Mouse (Mus musculus): ENCODE data around the gene Pde1c. TPM values are rescaled to one million over a fixed set of nuclear protein-coding genes. Genes with fewer than 3 reads are reported as not detected.
A peak's percentile ranks its signal among the peaks of the same experiment; 100 is the strongest.

Gene Pde1c
- polyA plus RNA-seq, 1 experiment from 2014 or later: 3.5 TPM

GRCm38 (mm10) chr6:56098427-56098826 is 470.5 kb downstream of the Pde1c start:
- Histone ChIP-seq H3K9me3 (peaks cover 6% of the 10 kb centered on the region; the same call in 1 of the 2 replicates), H3K4me3 (no peak overlapping the region), H3K36me3 (0 out of 2 replicates have a peak, but pooled peaks cover 4% of the 10 kb centered on the region), H3K27ac (no peak overlapping the region), H3K4me1 (replicated peaks) (no peaks in the 10 kb centered on the region), H3K27me3 (ENCODE audit: insufficient read depth, poor library complexity, severe bottlenecking) (no peaks in the 10 kb centered on the region)
- 85% methylated on average over 5 of the region's 5 CpGs for WGBS
- no peak for DNase-seq (ENCODE audit: low spot score)

GRCm38 (mm10) chr6:56076378-56076805 is 492.5 kb downstream of the Pde1c start:
- no peaks in the 10 kb centered on the region for H3K9me3 ChIP-seq
- H3K27me3 ChIP-seq (ENCODE audit: insufficient read depth, poor library complexity, severe bottlenecking): no peaks in the 10 kb centered on the region
- no peak overlapping the region for H3K4me3 ChIP-seq
- 22% methylated on average over 4 of the region's 4 CpGs for WGBS
- peak; percentile 5 for DNase-seq (ENCODE audit: low spot score)
- no peaks in the 10 kb centered on the region for H3K36me3 ChIP-seq
- H3K4me1 ChIP-seq (replicated peaks): no peaks in the 10 kb centered on the region
- H3K27ac ChIP-seq: no peak overlapping the region

DNA sequence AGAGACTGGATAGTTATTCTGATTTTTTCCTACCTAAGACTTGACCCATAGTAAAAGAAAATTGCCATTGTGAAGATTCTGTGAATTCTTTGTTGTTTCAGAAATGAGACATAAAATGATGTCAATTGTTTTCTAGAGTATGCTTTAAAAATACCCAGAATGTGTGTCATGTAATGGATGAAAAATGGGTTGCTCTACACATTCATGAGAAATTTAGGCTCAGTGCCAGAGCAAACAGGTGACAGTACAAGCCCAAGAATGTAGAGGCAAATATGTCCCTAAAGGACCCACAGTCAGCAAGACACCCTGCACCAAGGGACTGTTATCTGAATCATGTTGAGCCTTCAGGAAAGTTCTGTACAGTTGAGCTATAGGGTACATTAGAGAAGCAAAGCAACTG is 500.4 kb downstream of the Pde1c start:
- Histone ChIP-seq H3K4me3 (no peak overlapping the region), H3K27me3 (ENCODE audit: insufficient read depth, poor library complexity, severe bottlenecking) (no peaks in the 10 kb centered on the region), H3K27ac (no peak overlapping the region), H3K9me3 (no peaks in the 10 kb centered on the region), H3K4me1 (replicated peaks) (no peaks in the 10 kb centered on the region), H3K36me3 (no peaks in the 10 kb centered on the region)
- DNase-seq (ENCODE audit: low spot score): no peak

DNA sequence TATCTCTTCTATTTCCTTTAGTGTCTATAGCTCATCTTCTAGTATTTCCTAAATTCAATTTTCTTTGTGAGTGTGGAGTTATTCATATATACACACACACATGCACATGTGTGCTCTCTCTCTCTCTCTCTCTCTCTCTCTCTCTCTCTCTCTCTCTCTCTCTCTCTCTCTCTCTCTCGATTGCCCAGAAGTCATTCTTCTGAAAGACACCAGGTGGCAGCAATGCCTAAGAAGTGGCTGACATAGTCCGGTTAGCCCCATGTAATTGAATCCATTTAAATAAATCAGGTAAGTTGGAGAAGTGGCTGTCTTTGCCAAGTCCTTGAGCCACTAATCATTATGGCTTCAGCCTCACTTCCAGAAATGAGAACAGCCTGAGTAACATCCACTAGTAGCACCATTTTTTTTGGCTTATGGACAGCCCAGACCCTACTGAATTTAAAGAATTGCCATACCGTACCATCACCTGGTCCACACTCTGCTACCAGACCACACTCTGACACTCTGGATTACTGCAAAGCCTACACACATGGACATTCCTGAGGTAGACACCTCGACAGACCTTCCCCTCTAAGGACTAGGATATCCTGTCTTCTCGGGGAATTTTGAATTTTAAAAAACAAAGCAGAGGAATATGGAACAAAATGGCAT is 502.1 kb downstream of the Pde1c start:
- H3K9me3 ChIP-seq: no peaks in the 10 kb centered on the region
- H3K27ac ChIP-seq: no peak overlapping the region
- H3K36me3 ChIP-seq: no peaks in the 10 kb centered on the region
- DNase-seq (ENCODE audit: low spot score): peak; percentile 38
- no peaks in the 10 kb centered on the region for H3K27me3 ChIP-seq (ENCODE audit: insufficient read depth, poor library complexity, severe bottlenecking)
- 39% methylated on average over 5 of the region's 5 CpGs for WGBS
- H3K4me3 ChIP-seq: no peak overlapping the region
- H3K4me1 ChIP-seq (replicated peaks): no peaks in the 10 kb centered on the region

- no peaks in the 10 kb centered on the region for H3K27me3 ChIP-seq (ENCODE audit: insufficient read depth, poor library complexity, severe bottlenecking)
- H3K27ac ChIP-seq: no peak overlapping the region
- H3K4me3 ChIP-seq: no peak overlapping the region
- H3K36me3 ChIP-seq: no peaks in the 10 kb centered on the region
- no peaks in the 10 kb centered on the region for H3K4me1 ChIP-seq (replicated peaks)
- no peaks in the 10 kb centered on the region for H3K9me3 ChIP-seq
- DNase-seq (ENCODE audit: low spot score): no peak
Observed at GRCm38 (mm10) chr6:56063736-56064135, 505.2 kb downstream of the Pde1c start.

DNA sequence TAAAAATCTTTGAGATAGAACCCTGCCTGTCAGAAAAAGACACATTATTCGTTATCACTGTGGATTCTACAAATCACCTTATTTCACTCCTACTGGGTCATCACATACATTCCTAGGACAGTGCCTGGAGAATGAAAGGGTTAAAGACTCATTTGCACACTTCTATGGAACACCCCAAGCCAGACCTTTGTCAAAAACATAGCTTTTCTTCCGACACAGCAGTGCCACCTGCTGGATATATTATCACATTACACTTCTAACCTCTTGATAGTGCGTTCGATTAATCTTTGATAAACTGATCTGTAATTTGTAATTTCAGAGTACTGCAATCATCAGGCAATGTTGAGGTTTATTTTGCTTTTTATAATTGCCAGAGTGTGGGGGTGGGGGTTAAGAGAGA is 519.8 kb downstream of the Pde1c start:
- Histone ChIP-seq H3K27ac (no peak overlapping the region), H3K4me3 (no peak overlapping the region), H3K4me1 (replicated peaks) (no peaks in the 10 kb centered on the region; the same call in 1 of the 2 replicates), H3K36me3 (no peaks in the 10 kb centered on the region), H3K27me3 (ENCODE audit: insufficient read depth, poor library complexity, severe bottlenecking) (peaks cover 4% of the 10 kb centered on the region; the same call in 1 of the 2 replicates), H3K9me3 (no peaks in the 10 kb centered on the region)
- DNase-seq (ENCODE audit: low spot score): no peak
- 40% methylated on average over 4 of the region's 4 CpGs for WGBS

DNA sequence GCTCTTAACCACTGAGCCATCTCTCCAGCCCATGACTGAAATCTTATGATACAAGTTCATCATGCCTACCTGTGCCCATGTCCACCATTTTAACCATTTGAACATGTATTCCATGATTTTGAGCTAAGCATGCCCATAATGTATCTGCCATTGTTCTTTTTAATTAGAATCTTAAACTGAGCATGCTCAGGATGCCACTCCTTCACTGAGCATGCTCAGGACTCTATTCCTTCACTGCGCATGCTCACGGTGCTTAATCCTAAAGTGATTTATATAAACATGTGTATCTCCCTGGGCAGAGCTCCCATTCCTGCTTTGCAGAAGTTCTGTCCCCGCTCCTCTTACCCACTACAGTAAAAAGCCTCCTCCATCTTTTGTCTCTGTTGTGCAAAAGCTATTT is 520.3 kb downstream of the Pde1c start:
- Histone ChIP-seq H3K4me1 (replicated peaks) (no peaks in the 10 kb centered on the region; the same call in 1 of the 2 replicates), H3K27me3 (ENCODE audit: insufficient read depth, poor library complexity, severe bottlenecking) (peaks cover 4% of the 10 kb centered on the region; the same call in 1 of the 2 replicates), H3K4me3 (no peak overlapping the region), H3K36me3 (no peaks in the 10 kb centered on the region), H3K9me3 (no peaks in the 10 kb centered on the region), H3K27ac (no peak overlapping the region)
- DNase-seq (ENCODE audit: low spot score): no peak
- 89% methylated on average over 3 of the region's 3 CpGs for WGBS

- peak overlapping the region; percentile 53; the same call in 1 of the 2 replicates for H3K27ac ChIP-seq
- no peak for DNase-seq (ENCODE audit: low spot score)
- H3K4me1 ChIP-seq (replicated peaks): no peaks in the 10 kb centered on the region; the same call in 1 of the 2 replicates
- H3K36me3 ChIP-seq: no peaks in the 10 kb centered on the region
- WGBS: 70% methylated on average over 1 of the region's 1 CpGs
- H3K27me3 ChIP-seq (ENCODE audit: insufficient read depth, poor library complexity, severe bottlenecking): peaks cover 4% of the 10 kb centered on the region; the same call in 1 of the 2 replicates
- H3K4me3 ChIP-seq: no peak overlapping the region
- no peaks in the 10 kb centered on the region for H3K9me3 ChIP-seq
Observed at GRCm38 (mm10) chr6:56044716-56045115, 524.2 kb downstream of the Pde1c start.

DNA sequence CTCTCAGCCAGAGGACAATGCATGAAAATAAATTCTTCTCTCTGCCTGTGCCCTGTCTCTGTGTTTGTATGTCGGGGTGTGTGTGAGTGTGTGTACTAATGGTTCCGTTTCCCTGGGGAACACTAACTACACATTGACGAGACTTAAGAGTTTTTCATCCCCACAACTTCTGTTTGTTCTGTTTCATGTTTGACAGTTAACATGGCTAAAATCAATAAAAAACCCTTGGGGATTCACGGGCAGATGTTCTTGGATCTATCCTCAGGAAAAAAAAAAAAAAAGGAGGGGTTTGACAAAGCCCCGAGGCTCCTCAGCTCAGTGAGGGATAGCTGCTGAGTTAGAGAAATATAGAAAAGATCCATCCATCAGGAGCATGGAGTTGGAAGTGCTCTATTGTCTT is 524.6 kb downstream of the Pde1c start:
- 46% methylated on average over 5 of the region's 5 CpGs for WGBS
- H3K27me3 ChIP-seq (ENCODE audit: insufficient read depth, poor library complexity, severe bottlenecking): peaks cover 4% of the 10 kb centered on the region; the same call in 1 of the 2 replicates
- H3K9me3 ChIP-seq: no peaks in the 10 kb centered on the region
- no peak for DNase-seq (ENCODE audit: low spot score)
- no peak overlapping the region for H3K4me3 ChIP-seq
- no peaks in the 10 kb centered on the region for H3K36me3 ChIP-seq
- H3K27ac ChIP-seq: no peak overlapping the region
- H3K4me1 ChIP-seq (replicated peaks): no peaks in the 10 kb centered on the region; the same call in 1 of the 2 replicates

DNA sequence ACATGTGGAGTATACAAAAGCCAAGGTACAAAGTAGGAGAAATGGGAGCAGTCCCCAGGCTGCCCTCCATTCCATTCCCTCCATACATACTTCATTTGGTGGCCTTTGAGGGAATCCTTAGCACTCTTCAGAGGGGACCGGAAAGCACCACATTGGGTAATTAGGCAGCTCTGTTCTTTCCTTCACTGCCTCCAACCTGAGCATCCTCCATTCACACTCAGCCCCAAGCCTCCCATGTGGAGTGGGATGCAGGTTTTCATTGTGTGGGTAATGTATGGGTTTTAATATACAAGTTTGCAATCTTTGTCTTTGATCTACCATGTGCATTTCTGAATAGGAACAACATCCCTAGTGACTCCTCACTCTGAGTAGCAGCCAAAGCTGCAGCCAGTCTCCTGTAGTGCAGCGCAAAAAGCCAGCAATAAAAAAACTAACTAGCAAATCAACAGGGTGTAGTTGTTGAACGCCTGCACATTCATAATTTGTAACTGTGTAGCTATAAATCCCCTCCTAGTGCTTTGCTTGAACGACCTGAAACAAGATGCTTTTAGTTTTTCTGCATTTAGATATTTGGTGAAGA is 529.3 kb downstream of the Pde1c start:
- Histone ChIP-seq H3K27me3 (ENCODE audit: insufficient read depth, poor library complexity, severe bottlenecking) (no peaks in the 10 kb centered on the region), H3K36me3 (no peaks in the 10 kb centered on the region), H3K27ac (no peak overlapping the region), H3K4me3 (no peak overlapping the region), H3K9me3 (no peaks in the 10 kb centered on the region), H3K4me1 (replicated peaks) (no peaks in the 10 kb centered on the region)
- no peak for DNase-seq (ENCODE audit: low spot score)
- WGBS: 79% methylated on average over 4 of the region's 4 CpGs

DNA sequence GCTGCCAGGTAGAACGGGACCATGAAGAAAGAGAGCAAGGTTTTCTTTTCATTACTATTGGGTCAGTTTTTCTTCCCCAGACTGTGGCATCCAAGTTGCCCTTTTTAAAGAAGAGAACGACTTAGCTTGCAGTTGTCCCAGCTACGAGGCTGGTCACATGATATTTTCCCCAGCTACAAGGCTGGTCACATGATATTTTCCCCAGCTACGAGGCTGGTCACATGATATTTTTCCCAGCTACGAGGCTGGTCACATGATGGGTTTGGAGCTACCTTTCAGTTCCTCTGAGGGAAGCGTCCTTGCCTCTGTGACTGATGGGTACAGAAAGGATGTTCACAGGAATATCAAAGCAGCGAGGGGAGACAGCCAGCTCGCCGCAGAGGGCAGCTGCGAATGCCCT is 533.8 kb downstream of the Pde1c start:
- no peak overlapping the region for H3K27ac ChIP-seq
- WGBS: 81% methylated on average over 10 of the region's 10 CpGs
- 0 out of 2 replicates have a peak, but pooled peaks cover 1% of the 10 kb centered on the region for H3K4me1 ChIP-seq (replicated peaks)
- H3K9me3 ChIP-seq: no peaks in the 10 kb centered on the region
- H3K36me3 ChIP-seq: no peaks in the 10 kb centered on the region
- no peak for DNase-seq (ENCODE audit: low spot score)
- H3K4me3 ChIP-seq: no peak overlapping the region
- no peaks in the 10 kb centered on the region for H3K27me3 ChIP-seq (ENCODE audit: insufficient read depth, poor library complexity, severe bottlenecking)

DNA sequence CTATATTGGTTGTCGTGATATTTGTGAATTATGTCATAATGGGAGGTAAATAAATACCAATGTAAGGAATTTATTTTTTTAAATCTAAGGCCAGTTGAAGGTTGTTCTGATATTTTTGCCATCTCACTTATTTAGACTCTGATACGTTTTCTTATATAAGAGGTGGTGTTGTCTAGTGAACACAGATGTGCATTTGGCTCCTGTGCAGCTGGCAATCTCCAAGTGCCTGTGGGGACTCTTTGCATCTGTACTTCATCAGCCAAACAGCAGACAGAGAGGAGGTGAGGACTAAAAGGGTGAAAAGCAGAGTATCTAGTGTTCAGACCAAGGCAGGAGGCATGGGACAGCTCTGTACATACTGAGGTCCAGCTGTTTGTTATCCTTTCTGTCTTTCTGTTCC is 536.7 kb downstream of the Pde1c start:
- DNase-seq (ENCODE audit: low spot score): no peak
- no peaks in the 10 kb centered on the region for H3K27me3 ChIP-seq (ENCODE audit: insufficient read depth, poor library complexity, severe bottlenecking)
- H3K4me1 ChIP-seq (replicated peaks): 0 out of 2 replicates have a peak, but pooled peaks cover 4% of the 10 kb centered on the region
- H3K27ac ChIP-seq: no peak overlapping the region
- no peaks in the 10 kb centered on the region for H3K36me3 ChIP-seq
- no peak overlapping the region for H3K4me3 ChIP-seq
- 87% methylated on average over 2 of the region's 2 CpGs for WGBS
- H3K9me3 ChIP-seq: no peaks in the 10 kb centered on the region

DNA sequence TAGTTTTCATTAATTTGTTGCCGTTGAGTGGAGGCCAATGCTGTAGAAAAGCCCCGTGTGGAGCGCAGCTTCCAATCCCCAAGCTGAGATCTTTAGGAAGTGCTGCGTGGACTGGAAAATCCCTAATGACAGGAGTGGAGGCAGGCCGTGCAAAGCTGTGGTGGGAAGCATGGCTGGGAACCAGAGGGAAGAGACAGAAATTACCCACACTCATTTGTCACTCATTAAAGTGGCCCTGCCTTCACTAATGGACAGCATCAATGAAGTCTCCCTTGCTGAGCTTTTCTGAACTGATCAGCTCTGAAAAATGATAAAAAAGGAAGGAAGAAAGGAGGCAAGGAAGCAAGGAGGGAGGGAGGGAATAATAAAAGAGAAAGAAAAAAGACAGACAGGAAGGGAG is 538.9 kb downstream of the Pde1c start:
- 59% methylated on average over 5 of the region's 5 CpGs for WGBS
- DNase-seq (ENCODE audit: low spot score): no peak
- H3K27me3 ChIP-seq (ENCODE audit: insufficient read depth, poor library complexity, severe bottlenecking): no peaks in the 10 kb centered on the region
- H3K4me1 ChIP-seq (replicated peaks): 0 out of 2 replicates have a peak, but pooled peaks cover 4% of the 10 kb centered on the region
- H3K9me3 ChIP-seq: no peaks in the 10 kb centered on the region
- H3K4me3 ChIP-seq: no peak overlapping the region
- H3K36me3 ChIP-seq: no peaks in the 10 kb centered on the region
- H3K27ac ChIP-seq: no peak overlapping the region

Data from hindbrain, embryonic 10.5 days (tissue).